Mouse (Mus musculus) liver, postnatal 0 days (tissue): Measurements from ENCODE around the gene Ascc2.

Source experiments
- CTCF ChIP-seq: sonication (generic); IDR thresholded peaks from 2 replicates; pipeline ENCODE4 v1.5.1; 2016; ENCODE audit warnings: antibody characterized with exemption, low read depth
- EP300 ChIP-seq: IDR thresholded peaks from 2 replicates; pipeline ENCODE4 v1.6.1; 2016; ENCODE audit warnings: antibody characterized with exemption, low read depth, mild to moderate bottlenecking

DNA sequence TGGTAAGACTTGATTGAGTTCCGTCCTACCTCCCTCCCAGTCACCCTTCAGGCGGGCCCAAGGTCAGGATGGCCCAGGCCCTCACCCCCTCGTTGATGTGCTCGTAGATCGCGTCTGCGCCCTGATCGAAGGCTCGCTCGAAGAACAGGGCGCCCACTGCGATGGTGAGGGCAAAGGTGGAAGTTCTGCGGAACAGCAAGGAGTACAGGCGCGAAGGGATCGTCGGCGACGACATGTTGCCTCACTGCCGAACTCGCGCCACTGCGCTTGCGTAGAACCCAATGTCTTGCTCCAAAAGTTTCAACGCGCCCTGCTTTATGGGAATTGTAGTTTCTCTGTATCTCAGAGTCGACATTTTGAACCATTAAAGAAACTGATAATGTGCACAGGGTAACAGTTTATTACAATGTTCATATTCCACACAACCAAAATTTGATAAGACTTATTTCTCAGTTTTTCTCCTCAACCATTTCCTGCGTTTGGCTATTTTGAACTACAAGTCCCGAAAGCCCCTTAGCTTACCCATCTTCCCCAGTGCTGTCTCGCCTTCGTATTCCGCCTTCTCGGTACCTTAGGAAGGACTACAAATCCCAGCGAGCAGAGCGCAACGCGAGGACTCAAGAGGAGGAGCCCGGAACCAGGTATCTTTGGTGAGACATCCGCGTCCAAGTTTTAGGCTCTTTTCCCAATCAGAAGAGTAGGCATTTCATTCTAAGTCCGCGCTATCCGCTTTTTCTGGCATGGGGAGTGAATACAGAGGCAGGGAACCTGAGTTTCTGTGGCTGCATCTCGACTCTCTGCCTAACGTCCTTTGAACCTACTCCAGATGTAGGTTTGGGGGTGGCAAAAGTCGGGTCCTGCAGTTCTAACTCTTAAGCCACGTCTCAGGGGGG is 66.8 kb downstream of the Ascc2 start, which contains the start of the genes Uqcr10 and Zmat5:
- peak; percentile 23; the same call in 1 of the 2 replicates for TF ChIP-seq CTCF
- TF ChIP-seq EP300 = no peak
